Mouse (Mus musculus) CH12.LX (cell line): Measurements from ENCODE around the gene Wdr91. TPM values are rescaled to one million over a fixed set of nuclear protein-coding genes. Genes with fewer than 3 reads are reported as not detected.

Source experiments
- DNase-seq: peaks from one replicate; pipeline ENCODE4 v3.0.0-alpha.2; 2013; ENCODE audit errors: extremely low read depth
- H3K27ac ChIP-seq: 2 replicates; pipeline ENCODE4 v1.5.1; 2012; ENCODE audit warnings: low read depth, mild to moderate bottlenecking, control low read depth, moderate library complexity; ENCODE audit not compliant: insufficient read depth
- H3K27me3 ChIP-seq: replicated peaks from 2 replicates; pipeline ENCODE3; 2012; ENCODE audit warnings: inconsistent platforms
- H3K36me3 ChIP-seq, 2 experiments: replicated peaks in 1 of 2; 2 replicates each; pipeline versions ENCODE3 to v1.6.1; 2012; ENCODE audit warnings: inconsistent platforms in 1 of 2, low read length in 1 of 2, mild to moderate bottlenecking in 1 of 2, mixed read lengths in 1 of 2, moderate library complexity in 1 of 2; ENCODE audit not compliant: control insufficient read depth in 1 of 2, insufficient read depth in 1 of 2
- H3K4me1 ChIP-seq, 2 experiments: 2 replicates each; pipeline ENCODE4 v1.6.1; 2012; ENCODE audit warnings: inconsistent platforms in 1 of 2, moderate library complexity in 1 of 2; ENCODE audit not compliant: insufficient read depth in 2 of 2, control insufficient read depth in 1 of 2
- H3K4me2 ChIP-seq: 2 replicates; pipeline ENCODE4 v1.6.1; 2012; ENCODE audit warnings: low read depth, mild to moderate bottlenecking, control low read depth; ENCODE audit not compliant: poor library complexity, insufficient read depth, severe bottlenecking
- H3K4me3 ChIP-seq, 3 experiments: fragments of 150-350 bp in 1 of 3; sonication (generic) in 1 of 3; replicated peaks in 1 of 3; 2 replicates each; pipeline versions ENCODE3 to v1.5.1; 2011 to 2012; ENCODE audit warnings: low read depth in 2 of 3, low read length in 2 of 3, mild to moderate bottlenecking in 2 of 3, moderate library complexity in 2 of 3, control low read depth in 1 of 3, improper control_type of control experiment in 1 of 3, inconsistent platforms in 1 of 3, mixed read lengths in 1 of 3; ENCODE audit not compliant: poor library complexity in 1 of 3
- H3K79me2 ChIP-seq: replicated peaks from 2 replicates; pipeline ENCODE4 v1.6.1; 2012; ENCODE audit warnings: mild to moderate bottlenecking, moderate library complexity; ENCODE audit not compliant: control insufficient read depth, poor library complexity, insufficient read depth, severe bottlenecking; ENCODE audit errors: extremely low read depth
- H3K9ac ChIP-seq: 2 replicates; pipeline ENCODE4 v1.6.1; 2012; ENCODE audit warnings: low read depth, mild to moderate bottlenecking, control low read depth, moderate library complexity; ENCODE audit not compliant: insufficient read depth
- H3K9me3 ChIP-seq: replicated peaks from 2 replicates; pipeline ENCODE3; 2012; ENCODE audit warnings: low read length, inconsistent platforms, mixed read lengths
- BHLHE40 ChIP-seq: IDR thresholded peaks from 2 replicates; pipeline ENCODE4 v1.6.1; 2011; ENCODE audit warnings: mild to moderate bottlenecking, low read depth, low read length, improper control_type of control experiment
- CHD1 ChIP-seq: IDR thresholded peaks from 2 replicates; pipeline ENCODE4 v1.6.1; 2012; ENCODE audit warnings: low read depth, low read length, improper control_type of control experiment, inconsistent platforms
- CHD2 ChIP-seq: IDR thresholded peaks from 2 replicates; pipeline ENCODE4 v1.6.1; 2011; ENCODE audit warnings: low read length, improper control_type of control experiment
- CTCF ChIP-seq, 2 experiments: IDR thresholded peaks in 1 of 2; conservative IDR thresholded peaks in 1 of 2; 2 replicates each; pipeline ENCODE4 v1.5.1; 2011 to 2012; ENCODE audit warnings: low read depth in 2 of 2, low read length in 2 of 2, improper control_type of control experiment in 1 of 2, inconsistent platforms in 1 of 2, mild to moderate bottlenecking in 1 of 2, moderate library complexity in 1 of 2
- E2F4 ChIP-seq: IDR thresholded peaks from 2 replicates; pipeline ENCODE4 v1.6.1; 2011; ENCODE audit warnings: low read depth, low read length, improper control_type of control experiment; ENCODE audit not compliant: insufficient replicate concordance
- ELF1 ChIP-seq: IDR thresholded peaks from 2 replicates; pipeline ENCODE4 v1.6.1; 2014; ENCODE audit warnings: low read depth, mild to moderate bottlenecking, inconsistent platforms, low read length, improper control_type of control experiment
- EP300 ChIP-seq: IDR thresholded peaks from 2 replicates; pipeline ENCODE4 v1.6.1; 2011; ENCODE audit warnings: low read length, improper control_type of control experiment
- ETS1 ChIP-seq: conservative IDR thresholded peaks from 2 replicates; pipeline ENCODE4 v1.6.1; 2012; ENCODE audit warnings: low read depth, mild to moderate bottlenecking, inconsistent platforms, low read length, improper control_type of control experiment, moderate library complexity
- GABPA ChIP-seq: IDR thresholded peaks from 2 replicates; pipeline ENCODE4 v1.6.1; 2012; ENCODE audit warnings: low read depth, low read length, improper control_type of control experiment, inconsistent platforms; ENCODE audit not compliant: insufficient replicate concordance
- HCFC1 ChIP-seq: IDR thresholded peaks from 2 replicates; pipeline ENCODE4 v1.6.1; 2012; ENCODE audit warnings: low read depth, mild to moderate bottlenecking, inconsistent platforms, low read length, improper control_type of control experiment
- IRF4 ChIP-seq: IDR thresholded peaks from 2 replicates; pipeline ENCODE4 v1.6.1; 2014; ENCODE audit warnings: low read depth, mild to moderate bottlenecking, inconsistent platforms, low read length, improper control_type of control experiment
- JUN ChIP-seq: IDR thresholded peaks from 2 replicates; pipeline ENCODE4 v1.6.1; 2011; ENCODE audit warnings: low read depth, mild to moderate bottlenecking, low read length, improper control_type of control experiment, moderate library complexity; ENCODE audit not compliant: insufficient read depth
- JUND ChIP-seq: conservative IDR thresholded peaks from 2 replicates; pipeline ENCODE4 v1.6.1; 2011; ENCODE audit warnings: low read depth, low read length, improper control_type of control experiment
- KAT2A ChIP-seq: IDR thresholded peaks from 2 replicates; pipeline ENCODE4 v1.6.1; 2012; ENCODE audit warnings: low read length, improper control_type of control experiment, inconsistent platforms; ENCODE audit not compliant: insufficient replicate concordance
- MAFK ChIP-seq: IDR thresholded peaks from 2 replicates; pipeline ENCODE4 v1.6.1; 2011; ENCODE audit warnings: low read length, improper control_type of control experiment; ENCODE audit not compliant: insufficient replicate concordance
- MAX ChIP-seq: IDR thresholded peaks from 2 replicates; pipeline ENCODE4 v1.6.1; 2011; ENCODE audit warnings: low read length, improper control_type of control experiment
- MAZ ChIP-seq: IDR thresholded peaks from 2 replicates; pipeline ENCODE4 v1.6.1; 2012; ENCODE audit warnings: low read depth, mild to moderate bottlenecking, inconsistent platforms, low read length, improper control_type of control experiment, moderate library complexity
- MEF2A ChIP-seq: IDR thresholded peaks from 2 replicates; pipeline ENCODE4 v1.6.1; 2014; ENCODE audit warnings: low read depth, mild to moderate bottlenecking, inconsistent platforms, low read length, improper control_type of control experiment, borderline replicate concordance
- MXI1 ChIP-seq: IDR thresholded peaks from 2 replicates; pipeline ENCODE4 v1.6.1; 2011; ENCODE audit warnings: mild to moderate bottlenecking, low read depth, low read length, improper control_type of control experiment
- MYC ChIP-seq: IDR thresholded peaks from 2 replicates; pipeline ENCODE4 v1.6.1; 2011; ENCODE audit warnings: low read depth, mild to moderate bottlenecking, improper control_type of control experiment, low read length
- NELFE ChIP-seq: IDR thresholded peaks from 2 replicates; pipeline ENCODE4 v1.6.1; 2011; ENCODE audit warnings: low read depth, low read length, improper control_type of control experiment
- NRF1 ChIP-seq: IDR thresholded peaks from 2 replicates; pipeline ENCODE4 v1.6.1; 2014; ENCODE audit warnings: low read depth, mild to moderate bottlenecking, inconsistent platforms, low read length, improper control_type of control experiment, moderate library complexity
- PAX5 ChIP-seq: IDR thresholded peaks from 2 replicates; pipeline ENCODE4 v1.6.1; 2012; ENCODE audit warnings: low read length, inconsistent platforms, mixed read lengths
- POLR2A ChIP-seq: IDR thresholded peaks from 2 replicates; pipeline ENCODE4 v1.6.1; 2011; ENCODE audit warnings: low read depth, mild to moderate bottlenecking, improper control_type of control experiment, low read length
- POLR2AphosphoS2 ChIP-seq: IDR thresholded peaks from 2 replicates; pipeline ENCODE4 v1.6.1; 2011; ENCODE audit warnings: low read depth, low read length, improper control_type of control experiment
- RAD21 ChIP-seq: IDR thresholded peaks from 2 replicates; pipeline ENCODE4 v1.6.1; 2011; ENCODE audit warnings: low read depth, mild to moderate bottlenecking, low read length, improper control_type of control experiment, moderate library complexity
- RCOR1 ChIP-seq: conservative IDR thresholded peaks from 2 replicates; pipeline ENCODE4 v1.6.1; 2012; ENCODE audit warnings: low read depth, mild to moderate bottlenecking, inconsistent platforms, low read length, improper control_type of control experiment
- SIN3A ChIP-seq: IDR thresholded peaks from 2 replicates; pipeline ENCODE4 v1.6.1; 2012; ENCODE audit warnings: low read length, improper control_type of control experiment, inconsistent platforms
- SMC3 ChIP-seq: IDR thresholded peaks from 2 replicates; pipeline ENCODE4 v1.6.1; 2011; ENCODE audit warnings: low read depth, low read length, improper control_type of control experiment
- TBP ChIP-seq: conservative IDR thresholded peaks from 2 replicates; pipeline ENCODE4 v1.6.1; 2011; ENCODE audit warnings: low read depth, low read length, improper control_type of control experiment
- TCF12 ChIP-seq: IDR thresholded peaks from 2 replicates; pipeline ENCODE4 v1.6.1; 2014; ENCODE audit warnings: low read depth, mild to moderate bottlenecking, inconsistent platforms, low read length, improper control_type of control experiment
- UBTF ChIP-seq: IDR thresholded peaks from 2 replicates; pipeline ENCODE4 v1.6.1; 2012; ENCODE audit warnings: low read depth, mild to moderate bottlenecking, inconsistent platforms, low read length, improper control_type of control experiment, moderate library complexity
- USF1 ChIP-seq: IDR thresholded peaks from 2 replicates; pipeline ENCODE4 v1.6.1; 2014; ENCODE audit warnings: low read depth, mild to moderate bottlenecking, inconsistent platforms, low read length, improper control_type of control experiment
- USF2 ChIP-seq: conservative IDR thresholded peaks from 2 replicates; pipeline ENCODE4 v1.6.1; 2011; ENCODE audit warnings: low read depth, low read length, improper control_type of control experiment
- ZC3H11A ChIP-seq: IDR thresholded peaks from 2 replicates; pipeline ENCODE4 v1.6.1; 2012; ENCODE audit warnings: low read depth, mild to moderate bottlenecking, inconsistent platforms, low read length, improper control_type of control experiment
- ZKSCAN1 ChIP-seq: IDR thresholded peaks from 2 replicates; pipeline ENCODE4 v1.6.1; 2012; ENCODE audit warnings: low read depth, inconsistent platforms, low read length, improper control_type of control experiment, borderline replicate concordance
- ZMIZ1 ChIP-seq: IDR thresholded peaks from 2 replicates; pipeline ENCODE4 v1.6.1; 2012; ENCODE audit warnings: low read depth, mild to moderate bottlenecking, inconsistent platforms, low read length, improper control_type of control experiment
- ZNF384 ChIP-seq: IDR thresholded peaks from 2 replicates; pipeline ENCODE4 v1.6.1; 2012; ENCODE audit warnings: low read depth, low read length, improper control_type of control experiment, inconsistent platforms
- dilution Hi-C: fragments of 300-500 bp; cut with MboI; formaldehyde crosslinking; loops from 2 replicates; pipeline ENCODE4 v1.14.3; 2020; ENCODE audit warnings: low sequenced_read_pairs; ENCODE audit not compliant: extremely low pct_unique_long_range_greater_than_20kb, extremely low pct_ligation_motif_present
- in situ Hi-C: fragments of 300-500 bp; cut with MboI; formaldehyde crosslinking; loops from 3 replicates; pipeline ENCODE4 v1.14.3; 2019; ENCODE audit warnings: low sequenced_read_pairs, low pct_ligation_motif_present, low pct_unique_long_range_greater_than_20kb, mixed read lengths
- polyA plus RNA-seq: library from polyadenylated mRNA; unstranded; fragments of >175 nt; gene quantifications from 2 replicates; pipeline ENCODE4 v1.2.1, GENCODE M21; 2012; ENCODE audit warnings: low read depth; ENCODE audit not compliant: insufficient read length
- total RNA-seq, 2 experiments: library from RNA; depleted of rRNA; stranded (reverse); fragments of 300-350 nt in 1 of 2; fragments of >200 nt in 1 of 2; gene quantifications; 2 replicates each; pipeline ENCODE4 v1.2.3; 2012 to 2014

The Wdr91 gene
- total and polyA plus RNA-seq, 3 experiments: 10.6 to 26.5 (median 19.2) TPM

DNA sequence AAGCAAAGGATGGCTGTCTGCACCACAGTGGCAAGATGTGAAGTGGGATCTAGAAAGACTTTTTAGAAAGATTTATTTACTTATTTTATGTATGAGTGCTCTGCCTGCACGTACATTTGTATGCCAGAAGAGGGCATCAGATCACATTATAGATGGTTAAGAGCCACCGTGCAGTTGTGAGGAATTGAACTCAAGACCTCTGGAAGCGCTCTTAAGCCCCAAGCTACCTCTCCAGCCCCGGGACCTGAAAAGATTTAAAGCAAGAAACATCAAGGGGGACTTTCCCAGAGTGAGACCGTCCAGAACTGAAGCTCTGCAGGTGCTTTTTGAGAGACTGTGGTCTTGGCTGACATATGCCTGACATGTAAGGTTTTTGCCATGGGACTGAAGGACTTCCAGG, 26.1 kb upstream of the Wdr91 start:
- Histone ChIP-seq H3K36me3 (peaks cover 0 to 2% of the 10 kb centered on the region in 2 experiments), H3K4me2 (no peak overlapping the region), H3K79me2 (no peaks in the 10 kb centered on the region), H3K27ac (no peak overlapping the region), H3K9me3 (no peaks in the 10 kb centered on the region), H3K4me3 (no peak overlapping the region), H3K9ac (no peak overlapping the region), H3K4me1 (peaks cover 13 to 50% of the 10 kb centered on the region in 2 experiments), H3K27me3 (no peaks in the 10 kb centered on the region)
- dilution Hi-C loops (no loop called here), in situ Hi-C loops (loop anchor here (5.0 kb wide), 1 partner anchor 61 kb away; no protein-coding TSS in a partner anchor)
- TF ChIP-seq UBTF (no peak), SIN3A (0 out of 2 replicates have a peak, but pooled peaks have one; percentile 26), ZMIZ1 (no peak), CHD1 (no peak), TCF12 (0 out of 2 replicates have a peak, but pooled peaks have one; percentile 24), POLR2A (no peak), POLR2AphosphoS2 (no peak), CHD2 (no peak), MYC (0 out of 2 replicates have a peak, but pooled peaks have one; percentile 59), ZKSCAN1 (no peak), TBP (no peak), CTCF (conservative IDR thresholded peaks at IDR 0.05 in 1 of 2, IDR thresholded peaks at IDR 0.05 in 1 of 2; ENCODE audit: low read depth in 2 of 2, low read length in 2 of 2) (peak in 1 of 2 experiments; percentile 68; a peak in 3 of 4 replicates), IRF4 (no peak), MEF2A (no peak), RAD21 (peak; percentile 51), GABPA (no peak), NRF1 (no peak), USF1 (no peak), RCOR1 (0 out of 2 replicates have a peak, but pooled peaks have one; percentile 28), ELF1 (no peak), E2F4 (no peak), KAT2A (no peak), JUN (no peak), MXI1 (no peak), ZC3H11A (no peak), ETS1 (no peak), BHLHE40 (no peak), JUND (no peak), EP300 (0 out of 2 replicates have a peak, but pooled peaks have one; percentile 15), SMC3 (peak; percentile 70), PAX5 (no peak), HCFC1 (peak; percentile 22; the same call in 1 of the 2 replicates), MAX (no peak), USF2 (no peak), NELFE (0 out of 2 replicates have a peak, but pooled peaks have one; percentile 19), MAFK (no peak), MAZ (no peak; the same call in 1 of the 2 replicates), ZNF384 (no peak)
- DNase-seq: peak; percentile 52
